Mouse (Mus musculus) CH12.LX (cell line): ENCODE measurements around the gene Ssr1. TPM values are rescaled to one million over a fixed set of nuclear protein-coding genes. Genes with fewer than 3 reads are reported as not detected.

Experiments
- DNase-seq: peaks from one replicate; pipeline ENCODE4 v3.0.0-alpha.2; 2013; ENCODE audit errors: extremely low read depth
- H3K27ac ChIP-seq: 2 replicates; pipeline ENCODE4 v1.5.1; 2012; ENCODE audit warnings: low read depth, mild to moderate bottlenecking, control low read depth, moderate library complexity; ENCODE audit not compliant: insufficient read depth
- H3K27me3 ChIP-seq: replicated peaks from 2 replicates; pipeline ENCODE3; 2012; ENCODE audit warnings: inconsistent platforms
- H3K36me3 ChIP-seq, 2 experiments: replicated peaks in 1 of 2; 2 replicates each; pipeline versions ENCODE3 to v1.6.1; 2012; ENCODE audit warnings: inconsistent platforms in 1 of 2, low read length in 1 of 2, mild to moderate bottlenecking in 1 of 2, mixed read lengths in 1 of 2, moderate library complexity in 1 of 2; ENCODE audit not compliant: control insufficient read depth in 1 of 2, insufficient read depth in 1 of 2
- H3K4me1 ChIP-seq, 2 experiments: 2 replicates each; pipeline ENCODE4 v1.6.1; 2012; ENCODE audit warnings: inconsistent platforms in 1 of 2, moderate library complexity in 1 of 2; ENCODE audit not compliant: insufficient read depth in 2 of 2, control insufficient read depth in 1 of 2
- H3K4me2 ChIP-seq: 2 replicates; pipeline ENCODE4 v1.6.1; 2012; ENCODE audit warnings: low read depth, mild to moderate bottlenecking, control low read depth; ENCODE audit not compliant: poor library complexity, insufficient read depth, severe bottlenecking
- H3K4me3 ChIP-seq, 3 experiments: fragments of 150-350 bp in 1 of 3; sonication (generic) in 1 of 3; replicated peaks in 1 of 3; 2 replicates each; pipeline versions ENCODE3 to v1.5.1; 2011 to 2012; ENCODE audit warnings: low read depth in 2 of 3, low read length in 2 of 3, mild to moderate bottlenecking in 2 of 3, moderate library complexity in 2 of 3, control low read depth in 1 of 3, improper control_type of control experiment in 1 of 3, inconsistent platforms in 1 of 3, mixed read lengths in 1 of 3; ENCODE audit not compliant: poor library complexity in 1 of 3
- H3K79me2 ChIP-seq: replicated peaks from 2 replicates; pipeline ENCODE4 v1.6.1; 2012; ENCODE audit warnings: mild to moderate bottlenecking, moderate library complexity; ENCODE audit not compliant: control insufficient read depth, poor library complexity, insufficient read depth, severe bottlenecking; ENCODE audit errors: extremely low read depth
- H3K9ac ChIP-seq: 2 replicates; pipeline ENCODE4 v1.6.1; 2012; ENCODE audit warnings: low read depth, mild to moderate bottlenecking, control low read depth, moderate library complexity; ENCODE audit not compliant: insufficient read depth
- H3K9me3 ChIP-seq: replicated peaks from 2 replicates; pipeline ENCODE3; 2012; ENCODE audit warnings: low read length, inconsistent platforms, mixed read lengths
- CHD1 ChIP-seq: IDR thresholded peaks from 2 replicates; pipeline ENCODE4 v1.6.1; 2012; ENCODE audit warnings: low read depth, low read length, improper control_type of control experiment, inconsistent platforms
- E2F4 ChIP-seq: IDR thresholded peaks from 2 replicates; pipeline ENCODE4 v1.6.1; 2011; ENCODE audit warnings: low read depth, low read length, improper control_type of control experiment; ENCODE audit not compliant: insufficient replicate concordance
- ELF1 ChIP-seq: IDR thresholded peaks from 2 replicates; pipeline ENCODE4 v1.6.1; 2014; ENCODE audit warnings: low read depth, mild to moderate bottlenecking, inconsistent platforms, low read length, improper control_type of control experiment
- ETS1 ChIP-seq: conservative IDR thresholded peaks from 2 replicates; pipeline ENCODE4 v1.6.1; 2012; ENCODE audit warnings: low read depth, mild to moderate bottlenecking, inconsistent platforms, low read length, improper control_type of control experiment, moderate library complexity
- HCFC1 ChIP-seq: IDR thresholded peaks from 2 replicates; pipeline ENCODE4 v1.6.1; 2012; ENCODE audit warnings: low read depth, mild to moderate bottlenecking, inconsistent platforms, low read length, improper control_type of control experiment
- JUN ChIP-seq: IDR thresholded peaks from 2 replicates; pipeline ENCODE4 v1.6.1; 2011; ENCODE audit warnings: low read depth, mild to moderate bottlenecking, low read length, improper control_type of control experiment, moderate library complexity; ENCODE audit not compliant: insufficient read depth
- JUND ChIP-seq: conservative IDR thresholded peaks from 2 replicates; pipeline ENCODE4 v1.6.1; 2011; ENCODE audit warnings: low read depth, low read length, improper control_type of control experiment
- KAT2A ChIP-seq: IDR thresholded peaks from 2 replicates; pipeline ENCODE4 v1.6.1; 2012; ENCODE audit warnings: low read length, improper control_type of control experiment, inconsistent platforms; ENCODE audit not compliant: insufficient replicate concordance
- MAFK ChIP-seq: IDR thresholded peaks from 2 replicates; pipeline ENCODE4 v1.6.1; 2011; ENCODE audit warnings: low read length, improper control_type of control experiment; ENCODE audit not compliant: insufficient replicate concordance
- MXI1 ChIP-seq: IDR thresholded peaks from 2 replicates; pipeline ENCODE4 v1.6.1; 2011; ENCODE audit warnings: mild to moderate bottlenecking, low read depth, low read length, improper control_type of control experiment
- PAX5 ChIP-seq: IDR thresholded peaks from 2 replicates; pipeline ENCODE4 v1.6.1; 2012; ENCODE audit warnings: low read length, inconsistent platforms, mixed read lengths
- POLR2A ChIP-seq: IDR thresholded peaks from 2 replicates; pipeline ENCODE4 v1.6.1; 2011; ENCODE audit warnings: low read depth, mild to moderate bottlenecking, improper control_type of control experiment, low read length
- RAD21 ChIP-seq: IDR thresholded peaks from 2 replicates; pipeline ENCODE4 v1.6.1; 2011; ENCODE audit warnings: low read depth, mild to moderate bottlenecking, low read length, improper control_type of control experiment, moderate library complexity
- RCOR1 ChIP-seq: conservative IDR thresholded peaks from 2 replicates; pipeline ENCODE4 v1.6.1; 2012; ENCODE audit warnings: low read depth, mild to moderate bottlenecking, inconsistent platforms, low read length, improper control_type of control experiment
- TBP ChIP-seq: conservative IDR thresholded peaks from 2 replicates; pipeline ENCODE4 v1.6.1; 2011; ENCODE audit warnings: low read depth, low read length, improper control_type of control experiment
- TCF12 ChIP-seq: IDR thresholded peaks from 2 replicates; pipeline ENCODE4 v1.6.1; 2014; ENCODE audit warnings: low read depth, mild to moderate bottlenecking, inconsistent platforms, low read length, improper control_type of control experiment
- UBTF ChIP-seq: IDR thresholded peaks from 2 replicates; pipeline ENCODE4 v1.6.1; 2012; ENCODE audit warnings: low read depth, mild to moderate bottlenecking, inconsistent platforms, low read length, improper control_type of control experiment, moderate library complexity
- ZMIZ1 ChIP-seq: IDR thresholded peaks from 2 replicates; pipeline ENCODE4 v1.6.1; 2012; ENCODE audit warnings: low read depth, mild to moderate bottlenecking, inconsistent platforms, low read length, improper control_type of control experiment
- ZNF384 ChIP-seq: IDR thresholded peaks from 2 replicates; pipeline ENCODE4 v1.6.1; 2012; ENCODE audit warnings: low read depth, low read length, improper control_type of control experiment, inconsistent platforms
- dilution Hi-C: fragments of 300-500 bp; cut with MboI; formaldehyde crosslinking; loops from 2 replicates; pipeline ENCODE4 v1.14.3; 2020; ENCODE audit warnings: low sequenced_read_pairs; ENCODE audit not compliant: extremely low pct_unique_long_range_greater_than_20kb, extremely low pct_ligation_motif_present
- in situ Hi-C: fragments of 300-500 bp; cut with MboI; formaldehyde crosslinking; loops from 3 replicates; pipeline ENCODE4 v1.14.3; 2019; ENCODE audit warnings: low sequenced_read_pairs, low pct_ligation_motif_present, low pct_unique_long_range_greater_than_20kb, mixed read lengths
- polyA plus RNA-seq: library from polyadenylated mRNA; unstranded; fragments of >175 nt; gene quantifications from 2 replicates; pipeline ENCODE4 v1.2.1, GENCODE M21; 2012; ENCODE audit warnings: low read depth; ENCODE audit not compliant: insufficient read length
- total RNA-seq, 2 experiments: library from RNA; depleted of rRNA; stranded (reverse); fragments of 300-350 nt in 1 of 2; fragments of >200 nt in 1 of 2; gene quantifications; 2 replicates each; pipeline ENCODE4 v1.2.3; 2012 to 2014

Gene Ssr1
- total and polyA plus RNA-seq, 3 experiments, result 67.1 to 167 (median 145) TPM

GRCm38 (mm10) chr13:37986166-37986565 lies 7.9 kb downstream of the Ssr1 start:
- Histone ChIP-seq H3K4me3 (no peak overlapping the region), H3K79me2 (peaks cover 64% of the 10 kb centered on the region), H3K4me2 (no peak overlapping the region), H3K9me3 (no peaks in the 10 kb centered on the region), H3K27me3 (no peaks in the 10 kb centered on the region), H3K9ac (no peak overlapping the region), H3K4me1 (peaks cover 3 to 22% of the 10 kb centered on the region in 2 experiments; a peak in 3 of 4 replicates), H3K36me3 (peaks cover 77 to 97% of the 10 kb centered on the region in 2 experiments), H3K27ac (no peak overlapping the region)
- dilution Hi-C loops (no loop called here), in situ Hi-C loops (no loop called here)
- DNase-seq, result no peak
- no peak for TF ChIP-seq MXI1
- TF ChIP-seq TCF12, result no peak
- TF ChIP-seq RCOR1, result no peak
- no peak for TF ChIP-seq ZNF384
- TF ChIP-seq ZMIZ1, result no peak
- no peak for TF ChIP-seq RAD21
- TF ChIP-seq HCFC1, result no peak
- TF ChIP-seq E2F4, result no peak

DNA sequence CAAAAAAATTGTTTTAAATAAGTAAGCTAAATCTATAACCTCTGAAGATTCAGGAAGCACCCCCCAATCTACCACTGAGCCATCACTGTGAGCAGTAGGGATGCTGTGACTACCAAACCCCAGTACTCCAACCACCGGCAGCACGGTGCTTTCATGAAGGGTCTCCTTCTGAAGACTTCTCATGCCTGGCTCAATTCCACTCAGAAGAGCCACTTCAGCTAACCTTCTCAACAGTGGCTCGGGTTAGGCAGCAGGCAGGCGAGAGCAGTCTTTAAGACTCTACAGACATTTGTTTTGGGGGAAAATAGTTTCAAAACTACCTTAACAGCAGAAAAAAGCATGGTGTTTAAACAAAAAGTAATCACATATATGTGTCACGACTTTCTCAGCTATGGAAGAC lies 13.0 kb downstream of the Ssr1 start:
- Histone ChIP-seq H3K36me3 (peaks cover 74 to 98% of the 10 kb centered on the region in 2 experiments), H3K4me3 (no peak overlapping the region), H3K9ac (no peak overlapping the region), H3K79me2 (peaks cover 20% of the 10 kb centered on the region), H3K4me1 (no peaks in the 10 kb centered on the region), H3K4me2 (no peak overlapping the region), H3K27me3 (no peaks in the 10 kb centered on the region), H3K9me3 (no peaks in the 10 kb centered on the region), H3K27ac (no peak overlapping the region)
- dilution Hi-C loops, result no loop called here
- in situ Hi-C loops, result no loop called here
- no peak for DNase-seq
- TF ChIP-seq CHD1 (no peak), RAD21 (no peak), JUND (no peak), KAT2A (no peak), ZMIZ1 (no peak), PAX5 (no peak), POLR2A (no peak), HCFC1 (no peak), TBP (no peak), MAFK (no peak), ETS1 (no peak), ELF1 (no peak), UBTF (no peak), JUN (no peak)
